Mouse (Mus musculus): Measurements from ENCODE around the gene Rps10. TPM values are rescaled to one million over a fixed set of nuclear protein-coding genes. Genes with fewer than 3 reads are reported as not detected.

Gene Rps10
- polyA plus RNA-seq, 1 experiment from 2014 or later: 881 TPM

DNA sequence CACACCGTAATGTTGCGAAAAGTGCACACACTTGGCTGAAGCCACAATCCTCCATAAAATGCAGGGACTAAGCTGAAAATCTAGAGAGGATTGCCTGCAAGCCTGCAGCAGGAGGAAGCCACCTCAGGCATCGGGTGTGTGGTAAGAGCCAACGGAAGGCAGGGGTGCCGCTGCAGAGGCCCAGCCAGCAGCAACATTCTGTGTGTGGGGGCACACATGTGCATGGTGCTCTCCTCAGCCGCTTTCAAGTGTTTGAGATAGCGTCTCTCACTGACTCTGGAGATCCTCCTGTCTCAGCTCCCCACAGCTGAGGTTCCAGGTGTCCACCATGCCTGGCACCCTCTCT lies 43.9 kb downstream of the Rps10 start:
- Histone ChIP-seq H3K36me3 (ENCODE audit: control insufficient read depth, insufficient read depth, low read length) (peaks cover 16% of the 10 kb centered on the region; the same call in 1 of the 2 replicates), H3K9me3 (replicated peaks; ENCODE audit: control insufficient read depth, low read length) (no peaks in the 10 kb centered on the region), H3K4me1 (ENCODE audit: control insufficient read depth, insufficient read depth, low read length) (0 out of 2 replicates have a peak, but pooled peaks cover 5% of the 10 kb centered on the region), H3K9ac (ENCODE audit: low read length) (no peak overlapping the region), H3K4me2 (ENCODE audit: low read depth, low read length) (no peak overlapping the region), H3K4me3 (replicated peaks; ENCODE audit: low read length) (no peak overlapping the region), H3K27ac (ENCODE audit: low read length) (no peak overlapping the region), H3K27me3 (ENCODE audit: control insufficient read depth, insufficient read depth, low read length) (no peaks in the 10 kb centered on the region)
- no peak for ATAC-seq (ENCODE audit: insufficient read depth, low FRiP score)
- 94% methylated on average over 7 of the region's 7 CpGs for WGBS

DNA sequence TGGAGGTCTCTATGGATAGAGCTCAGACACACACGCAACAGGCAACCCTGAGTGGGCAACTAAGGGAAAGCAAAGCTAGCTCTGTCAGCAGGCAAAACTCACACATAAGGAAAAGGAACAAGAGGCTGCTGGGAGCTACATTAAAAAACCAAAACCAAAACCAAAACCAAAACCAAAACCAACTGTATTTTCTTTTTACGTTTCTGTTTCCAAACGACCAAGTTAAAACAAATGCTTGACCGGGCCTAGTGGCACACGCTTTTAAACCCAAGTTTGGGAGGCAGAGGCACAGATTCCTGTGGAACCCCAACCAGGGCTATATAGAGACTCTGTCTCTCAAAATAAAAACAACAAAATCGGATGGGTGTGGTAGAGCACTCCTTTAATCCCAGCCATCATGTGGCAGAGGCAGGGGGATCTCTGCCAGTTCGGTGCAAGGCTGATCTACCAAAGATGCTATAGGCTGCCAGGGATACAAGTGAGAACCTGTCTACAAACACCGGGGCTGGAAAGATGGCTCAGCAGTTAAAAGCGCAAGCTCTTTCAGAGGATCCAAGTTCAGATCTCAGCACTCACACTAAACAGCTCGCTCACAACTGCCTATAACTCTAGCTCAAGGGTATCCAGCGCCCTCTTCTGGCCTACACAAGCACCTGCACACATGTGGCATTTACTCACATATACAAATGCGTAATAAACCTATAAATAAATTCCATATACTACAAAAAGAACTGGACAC lies 44.5 kb downstream of the Rps10 start:
- H3K27me3 ChIP-seq (ENCODE audit: control insufficient read depth, insufficient read depth, low read length): no peaks in the 10 kb centered on the region
- ATAC-seq (ENCODE audit: insufficient read depth, low FRiP score): no peak
- no peak overlapping the region for H3K27ac ChIP-seq (ENCODE audit: low read length)
- no peak overlapping the region for H3K4me2 ChIP-seq (ENCODE audit: low read depth, low read length)
- H3K4me3 ChIP-seq (replicated peaks; ENCODE audit: low read length): no peak overlapping the region
- H3K4me1 ChIP-seq (ENCODE audit: control insufficient read depth, insufficient read depth, low read length): 0 out of 2 replicates have a peak, but pooled peaks cover 5% of the 10 kb centered on the region
- H3K9ac ChIP-seq (ENCODE audit: low read length): no peak overlapping the region
- peaks cover 16% of the 10 kb centered on the region; the same call in 1 of the 2 replicates for H3K36me3 ChIP-seq (ENCODE audit: control insufficient read depth, insufficient read depth, low read length)
- 88% methylated on average over 12 of the region's 12 CpGs for WGBS
- H3K9me3 ChIP-seq (replicated peaks; ENCODE audit: control insufficient read depth, low read length): no peaks in the 10 kb centered on the region

DNA sequence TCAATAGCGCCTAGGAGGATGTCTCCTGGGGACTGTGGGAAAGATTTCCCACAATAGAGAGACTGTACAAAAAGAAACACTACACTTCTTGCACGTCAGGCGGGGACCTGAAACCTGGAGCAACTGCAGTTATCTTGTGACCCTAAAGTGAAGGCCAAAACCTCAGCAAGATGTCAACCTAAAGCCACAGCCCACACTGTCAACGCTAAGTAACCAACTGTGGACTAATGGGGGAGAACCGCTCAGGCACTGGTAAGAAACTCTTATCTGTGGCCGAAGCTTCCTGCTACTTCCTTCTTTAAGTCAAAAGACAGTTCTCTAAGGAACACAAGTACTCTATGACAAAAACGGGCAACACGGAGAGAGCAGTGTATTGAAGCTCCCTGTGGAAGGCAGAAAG lies 48.2 kb downstream of the Rps10 start:
- H3K36me3 ChIP-seq (ENCODE audit: control insufficient read depth, insufficient read depth, low read length): peaks cover 7% of the 10 kb centered on the region; the same call in 1 of the 2 replicates
- no peaks in the 10 kb centered on the region for H3K27me3 ChIP-seq (ENCODE audit: control insufficient read depth, insufficient read depth, low read length)
- WGBS: 68% methylated on average over 8 of the region's 8 CpGs
- 0 out of 2 replicates have a peak, but pooled peaks cover 5% of the 10 kb centered on the region for H3K4me1 ChIP-seq (ENCODE audit: control insufficient read depth, insufficient read depth, low read length)
- H3K27ac ChIP-seq (ENCODE audit: low read length): no peak overlapping the region
- H3K4me2 ChIP-seq (ENCODE audit: low read depth, low read length): no peak overlapping the region
- no peaks in the 10 kb centered on the region for H3K9me3 ChIP-seq (replicated peaks; ENCODE audit: control insufficient read depth, low read length)
- H3K9ac ChIP-seq (ENCODE audit: low read length): no peak overlapping the region
- H3K4me3 ChIP-seq (replicated peaks; ENCODE audit: low read length): no peak overlapping the region
- no peak for ATAC-seq (ENCODE audit: insufficient read depth, low FRiP score)

DNA sequence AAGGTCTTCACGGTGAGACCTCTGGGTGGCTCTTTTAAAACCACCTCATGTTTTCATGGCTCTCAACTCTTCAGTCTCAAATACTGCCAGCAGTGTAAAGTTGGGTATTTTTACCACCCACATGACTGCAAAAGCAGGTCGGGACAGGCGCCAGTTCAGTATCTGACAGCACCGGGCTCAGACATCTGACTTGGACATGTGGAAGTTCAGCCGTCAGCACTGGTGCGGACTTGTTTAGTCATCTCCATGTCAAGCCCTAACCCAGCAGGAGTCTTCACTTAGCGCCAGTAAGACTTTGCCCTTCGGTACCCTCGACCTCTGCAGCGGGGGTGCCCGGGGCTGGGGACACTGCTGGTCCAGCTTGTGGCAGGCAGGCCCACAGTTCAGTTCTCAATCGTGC lies 49.2 kb downstream of the Rps10 start:
- H3K36me3 ChIP-seq (ENCODE audit: control insufficient read depth, insufficient read depth, low read length): 0 out of 2 replicates have a peak, but pooled peaks cover 1% of the 10 kb centered on the region
- ATAC-seq (ENCODE audit: insufficient read depth, low FRiP score): no peak
- no peak overlapping the region for H3K4me3 ChIP-seq (replicated peaks; ENCODE audit: low read length)
- WGBS: 84% methylated on average over 12 of the region's 12 CpGs
- H3K27me3 ChIP-seq (ENCODE audit: control insufficient read depth, insufficient read depth, low read length): no peaks in the 10 kb centered on the region
- no peak overlapping the region for H3K9ac ChIP-seq (ENCODE audit: low read length)
- 0 out of 2 replicates have a peak, but pooled peaks cover 5% of the 10 kb centered on the region for H3K4me1 ChIP-seq (ENCODE audit: control insufficient read depth, insufficient read depth, low read length)
- peak overlapping the region; percentile 27; the same call in 1 of the 2 replicates for H3K27ac ChIP-seq (ENCODE audit: low read length)
- no peak overlapping the region for H3K4me2 ChIP-seq (ENCODE audit: low read depth, low read length)
- H3K9me3 ChIP-seq (replicated peaks; ENCODE audit: control insufficient read depth, low read length): no peaks in the 10 kb centered on the region

DNA sequence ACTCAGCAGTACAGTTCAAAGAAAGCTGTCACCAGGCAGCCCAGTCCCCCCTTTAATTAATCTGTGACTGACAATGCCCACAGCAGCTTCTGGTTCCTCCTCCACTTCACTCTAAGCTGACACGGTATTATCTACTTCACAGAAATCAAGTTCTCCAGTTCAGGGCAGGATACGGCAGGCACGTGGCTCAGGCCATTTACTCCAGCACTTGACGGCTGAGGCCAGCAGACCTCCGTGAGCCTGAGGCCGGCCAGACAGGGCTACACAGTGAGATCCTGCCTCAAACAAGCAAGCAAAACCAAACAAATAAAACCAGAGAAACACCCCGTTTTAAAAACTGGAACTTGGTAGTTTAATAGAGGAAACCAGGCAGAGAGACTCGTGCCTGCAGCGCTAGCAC lies 49.8 kb downstream of the Rps10 start:
- 58% methylated on average over 9 of the region's 9 CpGs for WGBS
- Histone ChIP-seq H3K4me1 (ENCODE audit: control insufficient read depth, insufficient read depth, low read length) (0 out of 2 replicates have a peak, but pooled peaks cover 5% of the 10 kb centered on the region), H3K9ac (ENCODE audit: low read length) (no peak overlapping the region), H3K9me3 (replicated peaks; ENCODE audit: control insufficient read depth, low read length) (no peaks in the 10 kb centered on the region), H3K4me3 (replicated peaks; ENCODE audit: low read length) (no peak overlapping the region), H3K4me2 (ENCODE audit: low read depth, low read length) (no peak overlapping the region), H3K27me3 (ENCODE audit: control insufficient read depth, insufficient read depth, low read length) (no peaks in the 10 kb centered on the region), H3K36me3 (ENCODE audit: control insufficient read depth, insufficient read depth, low read length) (no peaks in the 10 kb centered on the region), H3K27ac (ENCODE audit: low read length) (no peak overlapping the region; the same call in 1 of the 2 replicates)
- ATAC-seq (ENCODE audit: insufficient read depth, low FRiP score): no peak

DNA sequence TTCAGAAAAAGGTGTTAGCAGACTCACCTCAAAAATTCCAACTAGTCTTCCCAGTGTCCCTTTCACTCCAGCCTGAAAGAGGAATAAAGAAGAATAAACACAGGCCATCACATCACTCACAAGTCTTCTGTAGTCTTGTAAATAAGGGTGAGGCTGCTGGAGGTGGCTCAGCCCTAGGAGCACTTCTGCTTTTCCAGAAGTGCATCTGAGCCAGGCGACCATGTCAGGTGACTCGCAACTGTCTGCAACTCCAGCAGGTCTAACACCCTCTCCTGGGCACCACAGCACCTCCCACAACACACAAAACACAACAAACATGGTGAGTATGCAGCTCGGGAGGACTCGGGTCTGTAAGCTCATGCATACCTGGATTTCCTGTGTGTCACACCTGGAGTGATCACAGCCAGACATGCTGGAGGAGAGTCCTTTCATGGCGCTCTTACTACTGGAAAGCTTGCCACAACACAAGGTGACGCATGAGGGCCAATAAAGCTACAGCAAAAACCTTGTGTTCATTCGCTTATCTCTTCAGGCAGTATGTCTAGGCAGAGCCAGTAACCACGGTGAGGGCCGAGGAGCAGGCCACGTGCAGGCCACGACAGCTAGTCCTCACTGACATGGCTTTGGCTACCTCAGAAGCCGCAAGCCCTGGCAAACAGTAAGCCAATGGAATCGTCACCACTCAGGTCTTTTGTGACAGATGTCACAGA lies 53.1 kb downstream of the Rps10 start:
- Histone ChIP-seq H3K36me3 (ENCODE audit: control insufficient read depth, insufficient read depth, low read length) (0 out of 2 replicates have a peak, but pooled peaks cover 3% of the 10 kb centered on the region), H3K9ac (ENCODE audit: low read length) (no peak overlapping the region), H3K4me2 (ENCODE audit: low read depth, low read length) (no peak overlapping the region), H3K9me3 (replicated peaks; ENCODE audit: control insufficient read depth, low read length) (no peaks in the 10 kb centered on the region), H3K27ac (ENCODE audit: low read length) (no peak overlapping the region), H3K27me3 (ENCODE audit: control insufficient read depth, insufficient read depth, low read length) (no peaks in the 10 kb centered on the region), H3K4me3 (replicated peaks; ENCODE audit: low read length) (no peak overlapping the region), H3K4me1 (ENCODE audit: control insufficient read depth, insufficient read depth, low read length) (0 out of 2 replicates have a peak, but pooled peaks cover 5% of the 10 kb centered on the region)
- ATAC-seq (ENCODE audit: insufficient read depth, low FRiP score): no peak
- 79% methylated on average over 13 of the region's 13 CpGs for WGBS

Other genes starting within 250 kb of the Rps10 start
- 0.19 and 0.50 TPM in 2 replicates for gene Grm4, start 115.3 kb downstream of the Rps10 start, polyA plus RNA-seq (2015; fragmentation: Nextera tagmentation; extraction: Ambion mirVana)
- gene Hmga1, start 80.2 kb downstream of the Rps10 start, polyA plus RNA-seq (2015; fragmentation: Nextera tagmentation; extraction: Ambion mirVana): 163 and 171 TPM in 2 replicates
- gene AI413582, start 70.9 kb downstream of the Rps10 start, polyA plus RNA-seq (2015; fragmentation: Nextera tagmentation; extraction: Ambion mirVana): 24.3 and 29.0 TPM in 2 replicates
- 63.1 and 63.4 TPM in 2 replicates for gene Nudt3, start 13.2 kb downstream of the Rps10 start, polyA plus RNA-seq (2015; fragmentation: Nextera tagmentation; extraction: Ambion mirVana)
- not detected in 2 replicates for gene RPS10-NUDT3, start 1.4 kb downstream of the Rps10 start, polyA plus RNA-seq (2015; fragmentation: Nextera tagmentation; extraction: Ambion mirVana)
- gene Pacsin1, start 18.8 kb upstream of the Rps10 start, polyA plus RNA-seq (2015; fragmentation: Nextera tagmentation; extraction: Ambion mirVana): 1.2 and 1.6 TPM in 2 replicates
- gene Spdef, start 92.3 kb upstream of the Rps10 start, polyA plus RNA-seq (2015; fragmentation: Nextera tagmentation; extraction: Ambion mirVana): 22.5 and 28.4 TPM in 2 replicates
- gene D17Wsu92e, start 184.0 kb upstream of the Rps10 start, polyA plus RNA-seq (2015; fragmentation: Nextera tagmentation; extraction: Ambion mirVana): 21.2 and 23.3 TPM in 2 replicates
- gene Snrpc, start 201.5 kb upstream of the Rps10 start, polyA plus RNA-seq (2015; fragmentation: Nextera tagmentation; extraction: Ambion mirVana): 228 and 245 TPM in 2 replicates
- 4.4 and 5.9 TPM in 2 replicates for gene Uhrf1bp1, start 219.8 kb upstream of the Rps10 start, polyA plus RNA-seq (2015; fragmentation: Nextera tagmentation; extraction: Ambion mirVana)

All from stomach, embryonic 16.5 days (tissue).